Mouse (Mus musculus): ENCODE measurements around the gene Ccr1. TPM values are rescaled to one million over a fixed set of nuclear protein-coding genes. Genes with fewer than 3 reads are reported as not detected.

Ccr1 gene
- 1.9 and 2.7 TPM in 2 replicates for polyA plus RNA-seq (2015; fragmentation: Nextera tagmentation; extraction: Ambion mirVana)

- Histone ChIP-seq H3K4me3 (replicated peaks) (no peak within 1 kb of the TSS), H3K36me3 (no peaks in the 10 kb centered on the region), H3K9ac (no peak within 1 kb of the TSS), H3K9me3 (replicated peaks) (no peaks in the 10 kb centered on the region), H3K4me1 (no peaks in the 10 kb centered on the region), H3K27ac (no peak within 1 kb of the TSS), H3K4me2 (no peak within 1 kb of the TSS), H3K27me3 (no peaks in the 10 kb centered on the region)
- ATAC-seq (replicated peaks; ENCODE audit: low FRiP score), result no peak
- 89% methylated on average over 1 of the region's 1 CpGs for WGBS
Observed at GRCm38 (mm10) chr9:123968290-123968912, at the start of gene Ccr1. Gene Ccr1 (minus strand): TSS chr9:123968692.

- no peaks in the 10 kb centered on the region for H3K9me3 ChIP-seq (replicated peaks)
- no peak overlapping the region for H3K4me2 ChIP-seq
- no peak for ATAC-seq (replicated peaks; ENCODE audit: low FRiP score)
- H3K4me1 ChIP-seq, result no peaks in the 10 kb centered on the region
- 67% methylated on average over 2 of the region's 2 CpGs for WGBS
- H3K36me3 ChIP-seq, result no peaks in the 10 kb centered on the region
- no peaks in the 10 kb centered on the region for H3K27me3 ChIP-seq
- H3K9ac ChIP-seq, result no peak overlapping the region
- H3K4me3 ChIP-seq (replicated peaks), result no peak overlapping the region
- H3K27ac ChIP-seq, result no peak overlapping the region
Observed at GRCm38 (mm10) chr9:124016048-124016447, 47.6 kb upstream of the Ccr1 start.

- H3K9ac ChIP-seq, result no peak overlapping the region
- H3K4me3 ChIP-seq (replicated peaks), result no peak overlapping the region
- no peaks in the 10 kb centered on the region for H3K4me1 ChIP-seq
- ATAC-seq (replicated peaks; ENCODE audit: low FRiP score), result no peak
- 81% methylated on average over 2 of the region's 2 CpGs for WGBS
- no peak overlapping the region for H3K4me2 ChIP-seq
- no peak overlapping the region for H3K27ac ChIP-seq
- no peaks in the 10 kb centered on the region for H3K9me3 ChIP-seq (replicated peaks)
- no peaks in the 10 kb centered on the region for H3K27me3 ChIP-seq
- H3K36me3 ChIP-seq, result no peaks in the 10 kb centered on the region
Observed at GRCm38 (mm10) chr9:124014985-124015652, 46.6 kb upstream of the Ccr1 start.

- Histone ChIP-seq H3K27me3 (no peaks in the 10 kb centered on the region), H3K9ac (no peak overlapping the region), H3K4me3 (replicated peaks) (no peak overlapping the region), H3K27ac (no peak overlapping the region), H3K9me3 (replicated peaks) (no peaks in the 10 kb centered on the region), H3K4me2 (no peak overlapping the region), H3K4me1 (no peaks in the 10 kb centered on the region), H3K36me3 (no peaks in the 10 kb centered on the region)
- WGBS, result 84% methylated on average over 3 of the region's 3 CpGs
- no peak for ATAC-seq (replicated peaks; ENCODE audit: low FRiP score)
Observed at GRCm38 (mm10) chr9:124013270-124013669, 44.8 kb upstream of the Ccr1 start.

- H3K9me3 ChIP-seq (replicated peaks), result no peaks in the 10 kb centered on the region
- no peak for ATAC-seq (replicated peaks; ENCODE audit: low FRiP score)
- H3K27ac ChIP-seq, result no peak overlapping the region
Observed at GRCm38 (mm10) chr9:124012691-124013090, 44.2 kb upstream of the Ccr1 start.

GRCm38 (mm10) chr9:123999784-124000183 is 31.3 kb upstream of the Ccr1 start:
- Histone ChIP-seq H3K9ac (no peak overlapping the region), H3K4me3 (replicated peaks) (no peak overlapping the region), H3K36me3 (no peaks in the 10 kb centered on the region), H3K9me3 (replicated peaks) (no peaks in the 10 kb centered on the region), H3K27ac (no peak overlapping the region), H3K27me3 (no peaks in the 10 kb centered on the region), H3K4me1 (no peaks in the 10 kb centered on the region), H3K4me2 (no peak overlapping the region)
- WGBS, result 80% methylated on average over 2 of the region's 2 CpGs
- no peak for ATAC-seq (replicated peaks; ENCODE audit: low FRiP score)

More at GRCm38 (mm10) chr9:124012691-124013090, 44.2 kb upstream of the Ccr1 start:
- WGBS, result 82% methylated on average over 2 of the region's 2 CpGs
- H3K4me2 ChIP-seq, result no peak overlapping the region
- no peak overlapping the region for H3K4me3 ChIP-seq (replicated peaks)
- no peaks in the 10 kb centered on the region for H3K27me3 ChIP-seq
- H3K9ac ChIP-seq, result no peak overlapping the region
- H3K36me3 ChIP-seq, result no peaks in the 10 kb centered on the region
- H3K4me1 ChIP-seq, result no peaks in the 10 kb centered on the region

GRCm38 (mm10) chr9:123997719-123998118 is 29.2 kb upstream of the Ccr1 start:
- 69% methylated on average over 3 of the region's 3 CpGs for WGBS

GRCm38 (mm10) chr9:123991312-123991906 is 22.9 kb upstream of the Ccr1 start:
- Histone ChIP-seq H3K27ac (no peak overlapping the region), H3K4me2 (no peak overlapping the region), H3K4me3 (replicated peaks) (no peak overlapping the region), H3K9me3 (replicated peaks) (no peaks in the 10 kb centered on the region), H3K36me3 (no peaks in the 10 kb centered on the region), H3K4me1 (no peaks in the 10 kb centered on the region), H3K9ac (no peak overlapping the region), H3K27me3 (no peaks in the 10 kb centered on the region)
- WGBS, result 36% methylated on average over 1 of the region's 1 CpGs
- no peak for ATAC-seq (replicated peaks; ENCODE audit: low FRiP score)

More at GRCm38 (mm10) chr9:123997719-123998118, 29.2 kb upstream of the Ccr1 start:
- H3K36me3 ChIP-seq, result no peaks in the 10 kb centered on the region
- no peaks in the 10 kb centered on the region for H3K4me1 ChIP-seq
- no peak overlapping the region for H3K4me2 ChIP-seq
- no peaks in the 10 kb centered on the region for H3K9me3 ChIP-seq (replicated peaks)
- no peak overlapping the region for H3K4me3 ChIP-seq (replicated peaks)
- no peak overlapping the region for H3K27ac ChIP-seq
- H3K27me3 ChIP-seq, result no peaks in the 10 kb centered on the region
- no peak overlapping the region for H3K9ac ChIP-seq
- no peak for ATAC-seq (replicated peaks; ENCODE audit: low FRiP score)

- Histone ChIP-seq H3K4me2 (no peak overlapping the region), H3K4me3 (replicated peaks) (no peak overlapping the region), H3K4me1 (no peaks in the 10 kb centered on the region), H3K9ac (no peak overlapping the region), H3K27ac (no peak overlapping the region), H3K36me3 (no peaks in the 10 kb centered on the region), H3K27me3 (no peaks in the 10 kb centered on the region), H3K9me3 (replicated peaks) (no peaks in the 10 kb centered on the region)
- WGBS, result 62% methylated on average over 3 of the region's 3 CpGs
- ATAC-seq (replicated peaks; ENCODE audit: low FRiP score), result no peak
Observed at GRCm38 (mm10) chr9:123989671-123990070, 21.2 kb upstream of the Ccr1 start.

- WGBS, result 64% methylated on average over 2 of the region's 2 CpGs
- Histone ChIP-seq H3K36me3 (no peaks in the 10 kb centered on the region), H3K4me3 (replicated peaks) (no peak overlapping the region), H3K27me3 (no peaks in the 10 kb centered on the region), H3K27ac (no peak overlapping the region), H3K9ac (no peak overlapping the region), H3K4me1 (no peaks in the 10 kb centered on the region), H3K4me2 (no peak overlapping the region), H3K9me3 (replicated peaks) (no peaks in the 10 kb centered on the region)
- ATAC-seq (replicated peaks; ENCODE audit: low FRiP score), result no peak
Observed at GRCm38 (mm10) chr9:123986217-123986616, 17.7 kb upstream of the Ccr1 start.

GRCm38 (mm10) chr9:123984943-123985342 is 16.5 kb upstream of the Ccr1 start:
- no peak overlapping the region for H3K9ac ChIP-seq
- no peak overlapping the region for H3K27ac ChIP-seq
- H3K4me2 ChIP-seq, result no peak overlapping the region
- H3K9me3 ChIP-seq (replicated peaks), result no peaks in the 10 kb centered on the region
- ATAC-seq (replicated peaks; ENCODE audit: low FRiP score), result no peak
- no peaks in the 10 kb centered on the region for H3K36me3 ChIP-seq
- no peak overlapping the region for H3K4me3 ChIP-seq (replicated peaks)
- H3K4me1 ChIP-seq, result no peaks in the 10 kb centered on the region
- H3K27me3 ChIP-seq, result no peaks in the 10 kb centered on the region

- no peaks in the 10 kb centered on the region for H3K4me1 ChIP-seq
- H3K9me3 ChIP-seq (replicated peaks), result no peaks in the 10 kb centered on the region
- ATAC-seq (replicated peaks; ENCODE audit: low FRiP score), result no peak
- H3K4me2 ChIP-seq, result no peak overlapping the region
- H3K27ac ChIP-seq, result no peak overlapping the region
- 72% methylated on average over 1 of the region's 1 CpGs for WGBS
- no peaks in the 10 kb centered on the region for H3K27me3 ChIP-seq
- H3K4me3 ChIP-seq (replicated peaks), result no peak overlapping the region
- no peak overlapping the region for H3K9ac ChIP-seq
- H3K36me3 ChIP-seq, result no peaks in the 10 kb centered on the region
Observed at GRCm38 (mm10) chr9:123982720-123983119, 14.2 kb upstream of the Ccr1 start.

Measured in kidney, embryonic 15.5 days (tissue).